14 mouse cellular contexts compared by ENCODE assay signal in genomic region chrX:167167282-167167681, GRCm38 (mm10). TPM values are rescaled to one million over a fixed set of nuclear protein-coding genes. Genes with fewer than 3 reads are reported as not detected.
A peak's percentile ranks its signal among the peaks of the same experiment; 100 is the strongest.
DNase-seq lines count a peak whose midpoint lies in the region; ATAC-seq and TF ChIP-seq lines count a peak whose summit lies in the region.
"Had no signal": no experiment of that assay in that cellular context is flagged by ENCODE, and none has a peak within 500 bp of the region (broad histone marks: within the 10 kb centered on the region; RNA-seq: fewer than 3 reads in every experiment).

No protein-coding gene starts in this region.

- 0 out of 2 replicates have a peak, but pooled peaks have one; percentile 18 for TF ChIP-seq EP300 in heart, adult 2 months (IDR thresholded peaks at IDR 0.05; ENCODE audit: insufficient read depth, low read depth, low read length)
- TF ChIP-seq EP300 in liver, postnatal 0 days (IDR thresholded peaks at IDR 0.05; ENCODE audit: low read depth), result 0 out of 2 replicates have a peak, but pooled peaks have one; percentile 17

- peaks cover 4% of the 10 kb centered on the region; the same call in 1 of the 2 replicates for H3K36me3 ChIP-seq in heart, adult 2 months (ENCODE audit: control insufficient read depth, insufficient read depth, low read length)
- no peaks in the 10 kb centered on the region for H3K36me3 ChIP-seq in heart, embryonic 11.5 days (ENCODE audit: control insufficient read depth, insufficient read depth, low read length)
- no peaks in the 10 kb centered on the region for H3K36me3 ChIP-seq in liver, postnatal 0 days (replicated peaks; ENCODE audit: insufficient read depth, low read length)
- H3K36me3 ChIP-seq in liver, embryonic 12.5 days, result no peaks in the 10 kb centered on the region
- no peaks in the 10 kb centered on the region for H3K36me3 ChIP-seq in limb, embryonic 10.5 days
- H3K36me3 ChIP-seq in midbrain, embryonic 13.5 days, result no peaks in the 10 kb centered on the region
- H3K36me3 ChIP-seq: embryonic facial prominence, embryonic 15.5 days; limb, embryonic 12.5 days had no signal

- H3K9me3 ChIP-seq in heart, embryonic 11.5 days (replicated peaks; ENCODE audit: control insufficient read depth, low read length), result no peaks in the 10 kb centered on the region
- no peaks in the 10 kb centered on the region for H3K9me3 ChIP-seq in liver, postnatal 0 days (ENCODE audit: low read length)
- H3K9me3 ChIP-seq in liver, embryonic 12.5 days (replicated peaks), result no peaks in the 10 kb centered on the region
- no peaks in the 10 kb centered on the region for H3K9me3 ChIP-seq in limb, embryonic 10.5 days (replicated peaks)
- no peaks in the 10 kb centered on the region for H3K9me3 ChIP-seq in midbrain, embryonic 13.5 days
- H3K9me3 ChIP-seq: embryonic facial prominence, embryonic 15.5 days; limb, embryonic 12.5 days had no signal

- no peak for TF ChIP-seq POLR2A in heart, adult 2 months (IDR thresholded peaks at IDR 0.05; ENCODE audit: insufficient read depth, low read depth, low read length)

- no peak overlapping the region for H3K4me3 ChIP-seq in heart, adult 2 months
- H3K4me3 ChIP-seq in heart, embryonic 11.5 days (ENCODE audit: low read depth, low read length), result no peak overlapping the region
- H3K4me3 ChIP-seq in liver, postnatal 0 days (ENCODE audit: low read depth, low read length), result no peak overlapping the region
- H3K4me3 ChIP-seq in liver, embryonic 12.5 days, result no peak overlapping the region
- no peak overlapping the region for H3K4me3 ChIP-seq in limb, embryonic 10.5 days
- no peak overlapping the region for H3K4me3 ChIP-seq in midbrain, embryonic 13.5 days (replicated peaks)
- H3K4me3 ChIP-seq: embryonic facial prominence, embryonic 15.5 days; limb, embryonic 12.5 days had no signal

- H3K4me2 ChIP-seq in heart, embryonic 11.5 days, result no peak overlapping the region
- no peak overlapping the region for H3K4me2 ChIP-seq in liver, postnatal 0 days (ENCODE audit: low read depth, low read length)
- H3K4me2 ChIP-seq in liver, embryonic 12.5 days, result no peak overlapping the region
- H3K4me2 ChIP-seq in midbrain, embryonic 13.5 days (replicated peaks), result no peak overlapping the region
- H3K4me2 ChIP-seq: embryonic facial prominence, embryonic 15.5 days; limb, embryonic 12.5 days had no signal

- intact Hi-C loops in heart, adult 2 months (cut with DNase I), result loop anchor here (5.0 kb wide), 1 partner anchor 60 kb away; no protein-coding TSS in a partner anchor

- no peak overlapping the region for H3K9ac ChIP-seq in heart, adult 2 months (ENCODE audit: low read depth, low read length)
- H3K9ac ChIP-seq in heart, embryonic 11.5 days (ENCODE audit: low read depth, low read length), result no peak overlapping the region
- no peak overlapping the region for H3K9ac ChIP-seq in liver, postnatal 0 days (replicated peaks)
- H3K9ac ChIP-seq in liver, embryonic 12.5 days, result no peak overlapping the region
- H3K9ac ChIP-seq in midbrain, embryonic 13.5 days (replicated peaks), result no peak overlapping the region
- H3K9ac ChIP-seq: embryonic facial prominence, embryonic 15.5 days; limb, embryonic 12.5 days had no signal

- 45% methylated on average over 2 of the region's 2 CpGs for WGBS in heart, adult 2 months
- WGBS in heart, embryonic 11.5 days (ENCODE audit: insufficient replicate concordance), result 71% methylated on average over 2 of the region's 2 CpGs
- 34% methylated on average over 2 of the region's 2 CpGs for WGBS in liver, postnatal 0 days (ENCODE audit: insufficient replicate concordance)
- 26% methylated on average over 2 of the region's 2 CpGs for WGBS in liver, embryonic 12.5 days (ENCODE audit: insufficient replicate concordance)
- 73% methylated on average over 2 of the region's 2 CpGs for WGBS in limb, embryonic 10.5 days
- WGBS in midbrain, embryonic 13.5 days, result 58% methylated on average over 2 of the region's 2 CpGs

- peak overlapping the region; percentile 78 for H3K27ac ChIP-seq in heart, adult 2 months
- no peak overlapping the region for H3K27ac ChIP-seq in heart, embryonic 11.5 days (ENCODE audit: low read depth, low read length)
- peak overlapping the region; percentile 34; the same call in 1 of the 2 replicates for H3K27ac ChIP-seq in liver, postnatal 0 days (ENCODE audit: low read depth)
- H3K27ac ChIP-seq in liver, embryonic 12.5 days, result no peak overlapping the region
- no peak overlapping the region for H3K27ac ChIP-seq in limb, embryonic 10.5 days
- no peak overlapping the region for H3K27ac ChIP-seq in midbrain, embryonic 13.5 days
- H3K27ac ChIP-seq: embryonic facial prominence, embryonic 15.5 days; limb, embryonic 12.5 days had no signal

- no peak for DNase-seq in heart, adult 2 months
- peak; percentile 16 for DNase-seq in liver, postnatal 0 days
- peak; percentile 56 for DNase-seq in naive thymus-derived CD4-positive, alpha-beta T cell, adult 2 months (ENCODE audit: low read depth)
- DNase-seq in limb, embryonic 10.5 days (ENCODE audit: low spot score), result no peak
- DNase-seq: cerebellum, adult 11-12 months; gastrocnemius, postnatal 36 days; thymus, adult 2 months had no signal

- no peak for TF ChIP-seq CTCF in heart, adult 2 months (IDR thresholded peaks at IDR 0.05)
- TF ChIP-seq CTCF in liver, postnatal 0 days (IDR thresholded peaks at IDR 0.05; ENCODE audit: low read depth), result no peak

- H3K79me2 ChIP-seq in heart, adult 2 months (replicated peaks; ENCODE audit: control insufficient read depth, insufficient read depth, low read length), result no peaks in the 10 kb centered on the region

- no peaks in the 10 kb centered on the region for H3K27me3 ChIP-seq in heart, adult 2 months (ENCODE audit: control insufficient read depth, insufficient read depth, low read length)
- no peaks in the 10 kb centered on the region for H3K27me3 ChIP-seq in heart, embryonic 11.5 days (ENCODE audit: control insufficient read depth, insufficient read depth, low read length)
- H3K27me3 ChIP-seq in liver, postnatal 0 days (ENCODE audit: insufficient read depth, low read length), result no peaks in the 10 kb centered on the region; the same call in 1 of the 2 replicates
- 0 out of 2 replicates have a peak, but pooled peaks cover 4% of the 10 kb centered on the region for H3K27me3 ChIP-seq in liver, embryonic 12.5 days (replicated peaks)
- peaks cover 99% of the 10 kb centered on the region for H3K27me3 ChIP-seq in limb, embryonic 10.5 days (ENCODE audit: low read depth, poor library complexity, severe bottlenecking)
- H3K27me3 ChIP-seq in midbrain, embryonic 13.5 days, result peaks cover 68% of the 10 kb centered on the region
- H3K27me3 ChIP-seq: CH12.LX had no signal

- ATAC-seq in heart, embryonic 11.5 days (replicated peaks; ENCODE audit: insufficient number of reproducible peaks, low FRiP score, low TSS enrichment), result no peak
- no peak for ATAC-seq in liver, postnatal 0 days
- ATAC-seq in liver, embryonic 12.5 days, result no peak
- ATAC-seq in inflammation-experienced regulatory T-cells, adult 6 months, result peak; percentile 93
- ATAC-seq in midbrain, embryonic 13.5 days, result no peak

- H3K4me1 ChIP-seq in heart, adult 2 months (ENCODE audit: control insufficient read depth, insufficient read depth, low read length), result peaks cover 6% of the 10 kb centered on the region
- H3K4me1 ChIP-seq in heart, embryonic 11.5 days (ENCODE audit: control insufficient read depth, insufficient read depth, low read length), result no peaks in the 10 kb centered on the region; the same call in 1 of the 2 replicates
- H3K4me1 ChIP-seq in liver, postnatal 0 days (ENCODE audit: insufficient read depth), result no peaks in the 10 kb centered on the region
- no peaks in the 10 kb centered on the region for H3K4me1 ChIP-seq in liver, embryonic 12.5 days
- no peaks in the 10 kb centered on the region for H3K4me1 ChIP-seq in limb, embryonic 10.5 days
- no peaks in the 10 kb centered on the region for H3K4me1 ChIP-seq in midbrain, embryonic 13.5 days (replicated peaks)
- H3K4me1 ChIP-seq: embryonic facial prominence, embryonic 15.5 days; limb, embryonic 12.5 days had no signal

RNA-seq across cellular contexts. Expression of gene Tmsb4x, which starts 41.8 kb away (rescaled TPM):
- total RNA-seq in heart, adult 2 months (2021), result 100 to 1,000 TPM; 435 to 610 TPM
- polyA plus RNA-seq in heart, adult 2 months (2012; rRNA removed), result 211 and 313 TPM in 2 replicates
- 2,694 and 2,831 TPM in 2 replicates for polyA plus RNA-seq in heart, embryonic 11.5 days (2014; fragmentation: Nextera tagmentation; extraction: Ambion mirVana)
- polyA plus RNA-seq in liver, postnatal 0 days (2015; fragmentation: Nextera tagmentation; extraction: Ambion mirVana), result 1,722 and 1,837 TPM in 2 replicates
- 1,414 and 1,473 TPM in 2 replicates for polyA plus RNA-seq in liver, embryonic 12.5 days (2016; fragmentation: Nextera tagmentation; extraction: Ambion mirVana)
- over 10,000 TPM; 12,659 to 15,684 (median 12,791) TPM for polyA plus RNA-seq in inflammation-experienced regulatory T-cells, adult 6 months (2017; shearing (Covaris generic))
- polyA plus RNA-seq in limb, embryonic 10.5 days (2016; fragmentation: Nextera tagmentation; extraction: Ambion mirVana), result 920 and 943 TPM in 2 replicates
- polyA plus RNA-seq in midbrain, embryonic 13.5 days (2015; fragmentation: Nextera tagmentation; extraction: Ambion mirVana), result 6,172 and 6,685 TPM in 2 replicates

Comparison
In these comparisons a context has a peak if more than half of its experiments do, and no peak if none do; other contexts are left out.
1. H3K27ac ChIP-seq: peak in heart, adult 2 months (single experiment) and liver, postnatal 0 days (single experiment); none in heart, embryonic 11.5 days (single experiment), liver, embryonic 12.5 days (single experiment), limb, embryonic 10.5 days (single experiment) and midbrain, embryonic 13.5 days (single experiment).
2. DNase-seq: peak in liver, postnatal 0 days (single experiment) and naive thymus-derived CD4-positive, alpha-beta T cell, adult 2 months (single experiment); none in heart, adult 2 months (0 of 2) and limb, embryonic 10.5 days (single experiment).